Mouse (Mus musculus): ENCODE measurements at regions not wholly inside any gene's neighbourhood (a gene's known extent, or its start where the extent isn't known, plus 50 kb on each side); places are given as distances from the start of the nearest gene placed in this dataset.

DNA sequence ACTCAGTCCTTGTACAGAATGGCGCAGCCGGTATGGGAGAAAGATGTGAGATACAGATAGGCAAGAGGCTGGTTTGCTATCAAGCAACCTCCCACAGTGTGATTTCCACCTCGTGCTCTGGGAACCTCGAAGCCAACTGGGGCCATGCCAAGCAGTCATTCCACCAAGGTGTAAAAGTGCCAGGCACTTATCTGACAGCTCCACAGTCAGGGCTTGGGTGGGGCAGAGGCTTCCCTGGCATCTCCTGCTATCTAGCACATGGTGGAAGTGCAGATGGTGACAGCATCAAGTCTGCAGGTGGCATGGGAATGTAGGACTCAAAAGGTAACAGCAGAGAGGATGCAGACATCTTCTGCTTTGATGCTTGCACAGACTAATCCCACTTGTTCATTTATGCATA is 116.7 kb upstream of the Sh3bp4 start:
- Histone ChIP-seq H3K4me1 (peaks cover 9% of the 10 kb centered on the region), H3K27ac (no peak overlapping the region), H3K27me3 (ENCODE audit: poor library complexity, severe bottlenecking) (no peaks in the 10 kb centered on the region), H3K36me3 (replicated peaks) (no peaks in the 10 kb centered on the region), H3K9me3 (peaks cover 5% of the 10 kb centered on the region; the same call in 1 of the 2 replicates), H3K4me3 (no peak overlapping the region)
- DNase-seq (ENCODE audit: extremely low spot score, low spot score), result no peak
- WGBS, result 87% methylated on average over 4 of the region's 4 CpGs

DNA sequence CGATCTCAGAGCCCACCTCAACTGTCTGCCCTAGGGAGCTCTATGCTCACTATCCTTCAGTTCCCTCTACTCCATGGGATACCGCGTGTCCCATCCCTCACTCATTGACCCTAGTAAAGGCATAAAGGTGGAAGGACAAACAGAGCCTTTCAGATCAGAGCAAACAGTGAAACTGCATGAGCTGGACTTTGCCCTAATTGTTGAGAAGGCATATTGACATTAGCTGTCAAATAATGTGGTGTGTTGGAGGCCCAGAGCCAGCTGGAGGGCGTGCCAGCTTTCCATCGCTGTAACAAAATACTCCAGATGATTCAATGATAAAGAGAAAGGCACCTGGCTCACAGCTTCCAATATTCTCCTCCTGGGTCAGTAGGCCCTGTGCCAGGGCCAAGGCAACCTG is 115.4 kb upstream of the Sh3bp4 start:
- H3K4me1 ChIP-seq, result peaks cover 8% of the 10 kb centered on the region
- H3K27me3 ChIP-seq (ENCODE audit: poor library complexity, severe bottlenecking), result no peaks in the 10 kb centered on the region
- WGBS, result 90% methylated on average over 5 of the region's 5 CpGs
- no peaks in the 10 kb centered on the region for H3K9me3 ChIP-seq
- no peaks in the 10 kb centered on the region for H3K36me3 ChIP-seq (replicated peaks)
- no peak overlapping the region for H3K4me3 ChIP-seq
- H3K27ac ChIP-seq, result no peak overlapping the region
- no peak for DNase-seq (ENCODE audit: extremely low spot score, low spot score)

DNA sequence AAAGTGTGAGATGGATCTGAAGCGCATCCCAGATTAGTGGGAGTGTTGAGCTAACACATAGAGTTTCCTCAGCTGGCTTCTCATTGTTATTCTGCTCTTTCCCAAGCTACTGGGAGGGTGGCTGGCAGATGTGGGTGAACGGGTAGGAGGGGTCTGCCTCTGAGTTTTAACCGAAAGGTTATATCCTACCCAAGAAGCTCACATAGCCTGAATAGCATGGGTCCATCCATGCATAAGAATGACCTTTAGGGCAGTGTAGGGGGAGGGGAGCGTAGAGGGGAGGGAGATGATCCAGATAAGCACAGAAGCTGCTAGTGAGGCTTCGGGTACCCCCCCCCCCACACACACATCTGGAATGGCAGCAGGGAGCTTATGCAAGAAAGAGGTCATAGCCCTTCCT is 113.2 kb upstream of the Sh3bp4 start:
- DNase-seq (ENCODE audit: extremely low spot score, low spot score), result no peak
- peaks cover 19% of the 10 kb centered on the region for H3K4me1 ChIP-seq
- no peaks in the 10 kb centered on the region for H3K36me3 ChIP-seq (replicated peaks)
- H3K27me3 ChIP-seq (ENCODE audit: poor library complexity, severe bottlenecking), result no peaks in the 10 kb centered on the region
- H3K4me3 ChIP-seq, result no peak overlapping the region
- H3K9me3 ChIP-seq, result no peaks in the 10 kb centered on the region
- WGBS, result 64% methylated on average over 5 of the region's 5 CpGs
- H3K27ac ChIP-seq, result no peak overlapping the region

DNA sequence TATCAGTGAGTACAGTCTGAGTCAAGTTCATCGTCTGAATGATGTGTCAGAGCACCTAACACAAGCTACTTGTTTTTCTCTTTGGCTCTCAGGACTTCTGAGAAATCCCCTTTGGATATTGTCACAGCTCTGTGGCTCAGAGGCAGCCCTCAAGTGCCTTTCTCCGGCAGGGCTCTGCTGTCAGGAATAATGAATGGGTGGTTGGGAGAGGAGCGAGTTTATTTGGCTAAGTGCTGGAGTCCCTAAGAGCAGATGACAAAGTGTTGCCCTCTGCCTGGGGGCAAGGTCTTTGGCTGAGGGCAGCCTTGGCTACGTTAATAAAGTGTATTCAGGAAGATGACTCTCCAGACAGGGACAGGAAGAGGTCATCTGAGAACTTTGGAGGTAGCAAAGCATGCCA is 110.5 kb upstream of the Sh3bp4 start:
- DNase-seq (ENCODE audit: extremely low spot score, low spot score), result no peak
- Histone ChIP-seq H3K27ac (no peak overlapping the region), H3K4me3 (no peak overlapping the region), H3K4me1 (peaks cover 19% of the 10 kb centered on the region), H3K36me3 (replicated peaks) (no peaks in the 10 kb centered on the region), H3K9me3 (no peaks in the 10 kb centered on the region), H3K27me3 (ENCODE audit: poor library complexity, severe bottlenecking) (no peaks in the 10 kb centered on the region)
- WGBS, result 72% methylated on average over 4 of the region's 4 CpGs

DNA sequence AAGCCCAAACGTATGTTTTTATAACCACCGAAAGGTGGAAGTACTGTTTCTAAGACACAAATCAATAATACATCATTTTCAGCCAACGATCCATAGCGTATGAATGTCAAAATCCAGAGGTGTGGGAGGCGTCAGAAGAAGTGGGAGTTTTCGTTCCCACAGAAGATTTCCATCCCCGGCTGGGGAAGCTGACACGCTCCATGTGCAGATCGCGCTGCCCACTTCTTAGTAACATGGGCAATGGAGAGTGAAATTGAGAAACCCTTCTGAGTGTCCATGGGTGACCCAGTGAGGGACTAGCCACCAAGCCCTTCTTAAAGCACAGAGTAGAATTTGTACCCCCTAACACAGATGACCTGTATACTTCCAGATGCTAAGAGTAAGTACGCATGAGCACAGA is 110.1 kb upstream of the Sh3bp4 start:
- no peaks in the 10 kb centered on the region for H3K9me3 ChIP-seq
- WGBS, result 93% methylated on average over 11 of the region's 11 CpGs
- no peak overlapping the region for H3K27ac ChIP-seq
- no peaks in the 10 kb centered on the region for H3K27me3 ChIP-seq (ENCODE audit: poor library complexity, severe bottlenecking)
- no peak for DNase-seq (ENCODE audit: extremely low spot score, low spot score)
- no peak overlapping the region for H3K4me3 ChIP-seq
- H3K4me1 ChIP-seq, result peaks cover 19% of the 10 kb centered on the region
- H3K36me3 ChIP-seq (replicated peaks), result no peaks in the 10 kb centered on the region

DNA sequence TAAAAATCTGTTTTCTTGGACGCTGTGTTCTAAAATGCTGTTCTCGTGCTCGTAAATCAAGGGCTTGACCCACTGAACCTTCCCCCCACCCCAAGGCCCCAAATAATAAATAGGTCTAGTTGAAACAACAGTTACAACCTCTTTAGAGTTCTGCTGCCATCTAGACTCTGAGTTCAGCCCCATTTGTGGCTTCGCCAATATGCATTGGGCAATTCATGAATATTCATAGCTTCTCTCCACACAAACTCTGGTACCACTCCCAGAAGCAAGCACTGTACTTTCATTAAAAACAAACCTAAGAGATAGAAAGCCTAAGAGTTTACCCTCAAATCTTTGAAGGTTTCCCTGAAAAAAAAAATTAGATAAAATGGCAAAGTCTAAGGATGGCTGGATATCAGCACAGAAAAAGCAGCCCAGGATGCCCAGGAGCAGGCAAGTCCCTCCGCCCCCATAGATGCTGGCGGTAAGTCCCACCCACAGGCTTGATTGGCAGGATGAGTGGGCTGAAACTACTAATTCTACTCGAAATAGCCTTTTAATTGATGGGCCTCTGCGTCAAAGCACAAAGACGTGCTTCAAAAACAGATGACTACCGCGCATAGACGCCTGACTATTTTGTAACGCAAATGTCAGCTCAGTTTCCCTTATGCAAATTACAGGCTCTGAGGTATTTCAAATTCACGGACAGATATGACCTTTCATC is 106.0 kb upstream of the Sh3bp4 start:
- DNase-seq (ENCODE audit: extremely low spot score, low spot score), result no peak
- 87% methylated on average over 14 of the region's 14 CpGs for WGBS

DNA sequence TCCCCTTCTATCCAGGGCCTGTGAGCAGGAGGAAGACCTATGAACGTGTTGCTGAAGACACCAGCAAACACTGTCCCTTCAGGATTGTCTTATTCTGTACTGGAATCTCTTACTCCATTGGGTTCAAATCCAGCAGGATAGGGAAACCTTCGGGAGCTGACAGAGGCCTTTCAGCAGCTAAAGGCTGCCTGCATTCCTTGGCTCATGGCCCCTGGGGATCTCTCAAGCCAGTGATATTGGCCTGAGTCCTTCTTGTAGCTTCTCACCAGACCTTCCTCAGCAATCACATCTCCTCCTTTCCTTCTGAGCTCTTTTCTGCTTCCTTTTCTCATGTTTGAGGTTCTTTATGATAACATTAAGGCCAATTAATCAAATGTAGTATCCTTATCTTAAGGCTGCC is 103.8 kb upstream of the Sh3bp4 start:
- Histone ChIP-seq H3K4me1 (peaks cover 6% of the 10 kb centered on the region), H3K4me3 (no peak overlapping the region), H3K27ac (no peak overlapping the region), H3K27me3 (ENCODE audit: poor library complexity, severe bottlenecking) (no peaks in the 10 kb centered on the region), H3K36me3 (replicated peaks) (no peaks in the 10 kb centered on the region), H3K9me3 (no peaks in the 10 kb centered on the region)
- WGBS, result 76% methylated on average over 2 of the region's 2 CpGs
- no peak for DNase-seq (ENCODE audit: extremely low spot score, low spot score)

More for the DNA sequence above, 106.0 kb upstream of the Sh3bp4 start:
- no peak overlapping the region for H3K4me3 ChIP-seq
- H3K36me3 ChIP-seq (replicated peaks), result no peaks in the 10 kb centered on the region
- peaks cover 12% of the 10 kb centered on the region for H3K4me1 ChIP-seq
- H3K27me3 ChIP-seq (ENCODE audit: poor library complexity, severe bottlenecking), result no peaks in the 10 kb centered on the region
- no peak overlapping the region for H3K27ac ChIP-seq
- H3K9me3 ChIP-seq, result no peaks in the 10 kb centered on the region

DNA sequence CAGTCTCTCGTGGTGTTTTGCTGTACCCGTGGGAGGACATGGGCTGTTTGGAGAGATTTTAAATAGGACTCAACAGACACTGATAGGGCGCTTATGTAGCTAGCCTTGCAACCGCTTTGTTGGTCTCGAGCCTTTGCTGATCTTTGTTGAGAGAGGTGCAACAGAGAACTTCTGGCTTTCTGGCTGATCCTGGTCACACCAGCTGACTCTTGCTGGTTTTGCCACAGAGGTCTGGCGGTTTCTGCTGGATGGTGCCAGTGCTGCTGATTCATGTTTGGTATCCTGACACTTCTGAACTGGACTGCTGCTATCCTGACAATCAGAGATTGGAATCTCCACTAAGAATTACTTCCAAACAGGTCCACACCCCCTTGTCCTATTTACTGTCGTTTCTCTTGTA is 102.1 kb upstream of the Sh3bp4 start:
- Histone ChIP-seq H3K9me3 (no peaks in the 10 kb centered on the region), H3K4me3 (no peak overlapping the region), H3K27me3 (ENCODE audit: poor library complexity, severe bottlenecking) (no peaks in the 10 kb centered on the region), H3K36me3 (replicated peaks) (no peaks in the 10 kb centered on the region), H3K4me1 (0 out of 2 replicates have a peak, but pooled peaks cover 6% of the 10 kb centered on the region), H3K27ac (no peak overlapping the region)
- WGBS, result 93% methylated on average over 7 of the region's 7 CpGs
- no peak for DNase-seq (ENCODE audit: extremely low spot score, low spot score)

DNA sequence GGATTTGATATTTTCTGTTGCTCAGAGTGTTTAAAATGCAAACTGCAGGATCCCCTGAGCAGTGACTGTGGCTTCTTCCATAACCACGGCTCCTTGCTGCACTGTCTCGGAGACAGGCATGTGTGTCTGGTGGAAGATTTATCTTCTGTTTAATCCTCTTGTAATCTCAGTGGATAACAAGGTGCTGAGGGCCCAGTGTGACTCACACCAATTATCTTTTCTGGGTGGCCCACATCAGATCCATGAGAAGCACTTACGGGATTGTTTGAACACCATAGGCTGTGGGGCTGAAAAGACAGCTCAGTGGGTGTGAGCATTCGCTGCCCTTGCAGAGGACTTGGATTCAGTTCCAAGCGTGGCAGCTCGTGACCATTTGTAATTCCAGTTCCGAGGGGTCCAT is 101.2 kb upstream of the Sh3bp4 start:
- 84% methylated on average over 7 of the region's 7 CpGs for WGBS
- H3K27ac ChIP-seq, result no peak overlapping the region
- no peaks in the 10 kb centered on the region for H3K27me3 ChIP-seq (ENCODE audit: poor library complexity, severe bottlenecking)
- H3K4me1 ChIP-seq, result 0 out of 2 replicates have a peak, but pooled peaks cover 6% of the 10 kb centered on the region
- H3K9me3 ChIP-seq, result no peaks in the 10 kb centered on the region
- no peaks in the 10 kb centered on the region for H3K36me3 ChIP-seq (replicated peaks)
- no peak overlapping the region for H3K4me3 ChIP-seq
- DNase-seq (ENCODE audit: extremely low spot score, low spot score), result no peak

DNA sequence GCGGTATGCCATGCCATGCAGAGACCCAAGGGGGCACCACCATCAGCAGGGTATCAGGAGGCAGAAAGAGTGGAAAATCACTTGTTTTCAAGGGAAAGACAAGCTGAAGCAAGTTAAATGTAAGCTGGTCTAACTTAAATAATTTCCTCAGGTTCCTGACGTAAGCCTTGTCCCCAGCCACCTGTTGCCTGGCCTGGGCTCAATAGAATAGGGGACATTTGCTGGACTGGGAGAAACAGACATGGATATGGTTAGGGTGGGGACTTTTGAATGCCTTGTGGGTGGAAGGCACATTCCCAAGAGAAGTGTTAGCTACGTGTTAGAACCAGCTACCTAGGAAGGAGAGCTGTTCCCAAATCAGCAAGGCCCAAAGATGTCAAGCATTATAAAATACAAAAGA is 100.6 kb upstream of the Sh3bp4 start:
- H3K9me3 ChIP-seq, result no peaks in the 10 kb centered on the region
- H3K27ac ChIP-seq, result no peak overlapping the region
- H3K27me3 ChIP-seq (ENCODE audit: poor library complexity, severe bottlenecking), result no peaks in the 10 kb centered on the region
- no peak for DNase-seq (ENCODE audit: extremely low spot score, low spot score)
- H3K4me3 ChIP-seq, result no peak overlapping the region
- H3K36me3 ChIP-seq (replicated peaks), result no peaks in the 10 kb centered on the region
- H3K4me1 ChIP-seq, result 0 out of 2 replicates have a peak, but pooled peaks cover 6% of the 10 kb centered on the region
- 96% methylated on average over 3 of the region's 3 CpGs for WGBS

DNA sequence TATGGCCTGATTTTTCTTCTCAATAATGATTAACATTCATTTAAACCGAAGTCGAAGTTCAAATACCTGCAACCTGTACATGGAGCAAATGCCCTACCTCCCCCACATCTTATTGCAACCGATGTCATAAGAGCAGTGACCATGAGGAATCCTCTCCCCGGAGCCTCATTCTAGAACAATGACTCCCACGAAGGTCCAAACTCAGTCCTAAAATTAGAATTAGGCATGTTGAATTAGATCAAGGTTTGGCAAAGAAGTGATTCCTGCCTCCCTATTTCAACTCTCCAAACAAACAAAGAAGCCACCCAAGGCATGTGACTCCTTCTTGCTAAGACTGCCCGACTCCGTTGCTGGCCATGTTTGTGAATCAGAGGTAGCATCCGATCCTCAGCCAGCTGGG is 94.1 kb upstream of the Sh3bp4 start:
- H3K27me3 ChIP-seq (ENCODE audit: poor library complexity, severe bottlenecking), result no peaks in the 10 kb centered on the region
- H3K9me3 ChIP-seq, result 0 out of 2 replicates have a peak, but pooled peaks cover 3% of the 10 kb centered on the region
- no peak for DNase-seq (ENCODE audit: extremely low spot score, low spot score)
- H3K4me3 ChIP-seq, result no peak overlapping the region
- 0 out of 2 replicates have a peak, but pooled peaks cover 6% of the 10 kb centered on the region for H3K4me1 ChIP-seq
- H3K36me3 ChIP-seq (replicated peaks), result no peaks in the 10 kb centered on the region
- H3K27ac ChIP-seq, result no peak overlapping the region
- WGBS, result 94% methylated on average over 8 of the region's 8 CpGs

DNA sequence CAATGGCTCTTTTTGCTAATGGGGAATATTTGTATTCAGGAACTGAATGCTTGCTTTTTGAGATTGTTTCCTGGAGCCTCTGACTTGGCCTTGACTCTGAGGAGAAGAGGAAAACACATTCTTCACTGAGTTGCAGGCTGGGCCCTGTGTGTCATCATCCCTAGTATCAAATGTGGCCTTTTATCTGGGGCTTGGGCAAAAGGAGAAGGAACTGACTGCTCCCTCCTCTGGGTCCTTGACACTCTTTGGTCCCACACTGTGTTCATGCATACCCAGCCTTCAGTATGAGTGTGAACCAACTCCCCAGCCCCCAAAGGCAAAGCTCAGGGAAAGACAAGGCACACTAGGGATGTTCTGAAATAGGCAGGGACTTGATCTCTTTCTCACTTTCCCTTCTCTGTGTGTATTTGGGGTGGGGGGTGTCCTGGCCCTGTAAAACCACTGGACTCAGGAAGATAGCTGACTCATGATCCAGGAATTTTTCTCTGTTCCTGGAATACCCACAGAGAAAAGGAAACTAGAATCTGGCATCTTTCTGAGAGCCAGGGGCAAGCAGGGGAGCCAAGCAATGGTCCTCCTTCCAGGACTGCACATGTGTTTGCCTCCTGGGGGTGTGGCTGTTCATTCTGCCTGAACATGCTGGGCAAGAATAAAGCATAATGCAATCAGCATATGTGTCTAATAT is 82.1 kb upstream of the Sh3bp4 start:
- no peaks in the 10 kb centered on the region for H3K36me3 ChIP-seq (replicated peaks)
- no peak overlapping the region for H3K27ac ChIP-seq
- no peaks in the 10 kb centered on the region for H3K27me3 ChIP-seq (ENCODE audit: poor library complexity, severe bottlenecking)
- 0 out of 2 replicates have a peak, but pooled peaks cover 5% of the 10 kb centered on the region for H3K4me1 ChIP-seq
- H3K4me3 ChIP-seq, result no peak overlapping the region
- H3K9me3 ChIP-seq, result no peaks in the 10 kb centered on the region
- no peak for DNase-seq (ENCODE audit: extremely low spot score, low spot score)

DNA sequence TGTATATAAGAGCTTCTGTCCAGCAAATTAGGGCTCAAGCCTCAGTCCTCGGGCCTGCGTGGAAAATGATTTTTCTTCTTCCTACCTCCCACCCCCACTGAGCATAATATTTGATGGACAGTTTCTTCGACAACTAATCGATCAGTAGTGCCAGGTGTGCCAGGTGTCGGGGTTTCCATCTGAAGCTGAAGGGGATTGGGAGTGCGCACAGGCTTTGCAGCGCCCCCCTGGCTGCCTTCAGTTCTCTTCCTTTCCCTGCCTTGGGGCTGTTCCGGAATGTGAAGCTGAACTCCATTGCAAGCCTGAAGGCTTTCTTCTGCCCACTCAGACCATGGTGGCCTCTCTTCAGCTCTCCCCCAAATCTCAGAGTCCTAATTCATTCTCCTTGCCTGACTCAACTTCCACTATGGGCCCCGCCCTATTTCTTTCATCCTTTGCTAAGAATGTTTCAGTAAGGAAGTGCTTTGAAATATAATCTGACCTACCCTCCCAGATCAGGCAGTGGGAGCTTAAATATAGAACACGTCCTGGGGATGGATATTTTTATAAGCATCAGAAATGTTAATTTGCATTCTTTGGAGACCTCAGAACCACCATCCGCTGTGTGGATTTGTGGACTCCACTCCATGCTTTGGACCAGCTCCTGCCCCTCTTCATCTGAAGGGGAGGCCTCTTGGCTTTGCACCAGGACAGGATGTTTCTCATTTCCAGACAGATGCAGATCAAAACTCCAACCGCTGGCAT is 75.5 kb upstream of the Sh3bp4 start:
- no peaks in the 10 kb centered on the region for H3K27me3 ChIP-seq (ENCODE audit: poor library complexity, severe bottlenecking)
- no peaks in the 10 kb centered on the region for H3K36me3 ChIP-seq (replicated peaks)
- no peak overlapping the region for H3K4me3 ChIP-seq
- no peaks in the 10 kb centered on the region for H3K9me3 ChIP-seq
- H3K4me1 ChIP-seq, result peaks cover 28% of the 10 kb centered on the region
- no peak for DNase-seq (ENCODE audit: extremely low spot score, low spot score)
- H3K27ac ChIP-seq, result 0 out of 2 replicates have a peak overlapping the region, but pooled peaks have one; percentile 20
- WGBS, result 68% methylated on average over 12 of the region's 12 CpGs

Measured in forebrain, embryonic 10.5 days (tissue).